Mouse (Mus musculus): ENCODE measurements around the gene Bag5. TPM values are rescaled to one million over a fixed set of nuclear protein-coding genes. Genes with fewer than 3 reads are reported as not detected.

Bag5 gene
- polyA plus RNA-seq, 1 experiment from 2014 or later: 65.5 TPM

- Histone ChIP-seq H3K27me3 (ENCODE audit: control insufficient read depth, insufficient read depth, low read length) (no peaks in the 10 kb centered on the region), H3K27ac (peak overlapping the region; percentile 86), H3K9ac (peak overlapping the region; percentile 25; the same call in 1 of the 2 replicates), H3K4me2 (replicated peaks) (peak overlapping the region; percentile 26), H3K9me3 (ENCODE audit: control insufficient read depth, low read length) (no peaks in the 10 kb centered on the region), H3K36me3 (replicated peaks; ENCODE audit: control insufficient read depth, insufficient read depth) (no peaks in the 10 kb centered on the region), H3K4me1 (replicated peaks; ENCODE audit: control insufficient read depth, insufficient read depth, low read length) (peaks cover 45% of the 10 kb centered on the region), H3K4me3 (replicated peaks; ENCODE audit: low read length) (no peak overlapping the region)
- 26% methylated on average over 13 of the region's 13 CpGs for WGBS
- ATAC-seq (ENCODE audit: low FRiP score) (peak; percentile 55), DNase-seq (ENCODE audit: low spot score) (no peak)
These were observed 17.9 kb downstream of the Bag5 start for GRCm38 (mm10) chr12:111694880-111695804.

GRCm38 (mm10) chr12:111694271-111694781, 18.7 kb downstream of the Bag5 start:
- Histone ChIP-seq H3K9ac (peak overlapping the region; percentile 25; the same call in 1 of the 2 replicates), H3K36me3 (replicated peaks; ENCODE audit: control insufficient read depth, insufficient read depth) (no peaks in the 10 kb centered on the region), H3K4me3 (replicated peaks; ENCODE audit: low read length) (no peak overlapping the region), H3K4me2 (replicated peaks) (peak overlapping the region; percentile 26), H3K4me1 (replicated peaks; ENCODE audit: control insufficient read depth, insufficient read depth, low read length) (peaks cover 49% of the 10 kb centered on the region), H3K9me3 (ENCODE audit: control insufficient read depth, low read length) (no peaks in the 10 kb centered on the region), H3K27ac (peak overlapping the region; percentile 86), H3K27me3 (ENCODE audit: control insufficient read depth, insufficient read depth, low read length) (no peaks in the 10 kb centered on the region)
- DNase-seq (ENCODE audit: low spot score): no peak
- peak; percentile 33 for ATAC-seq (ENCODE audit: low FRiP score)
- WGBS: 3% methylated on average over 12 of the region's 12 CpGs

DNA sequence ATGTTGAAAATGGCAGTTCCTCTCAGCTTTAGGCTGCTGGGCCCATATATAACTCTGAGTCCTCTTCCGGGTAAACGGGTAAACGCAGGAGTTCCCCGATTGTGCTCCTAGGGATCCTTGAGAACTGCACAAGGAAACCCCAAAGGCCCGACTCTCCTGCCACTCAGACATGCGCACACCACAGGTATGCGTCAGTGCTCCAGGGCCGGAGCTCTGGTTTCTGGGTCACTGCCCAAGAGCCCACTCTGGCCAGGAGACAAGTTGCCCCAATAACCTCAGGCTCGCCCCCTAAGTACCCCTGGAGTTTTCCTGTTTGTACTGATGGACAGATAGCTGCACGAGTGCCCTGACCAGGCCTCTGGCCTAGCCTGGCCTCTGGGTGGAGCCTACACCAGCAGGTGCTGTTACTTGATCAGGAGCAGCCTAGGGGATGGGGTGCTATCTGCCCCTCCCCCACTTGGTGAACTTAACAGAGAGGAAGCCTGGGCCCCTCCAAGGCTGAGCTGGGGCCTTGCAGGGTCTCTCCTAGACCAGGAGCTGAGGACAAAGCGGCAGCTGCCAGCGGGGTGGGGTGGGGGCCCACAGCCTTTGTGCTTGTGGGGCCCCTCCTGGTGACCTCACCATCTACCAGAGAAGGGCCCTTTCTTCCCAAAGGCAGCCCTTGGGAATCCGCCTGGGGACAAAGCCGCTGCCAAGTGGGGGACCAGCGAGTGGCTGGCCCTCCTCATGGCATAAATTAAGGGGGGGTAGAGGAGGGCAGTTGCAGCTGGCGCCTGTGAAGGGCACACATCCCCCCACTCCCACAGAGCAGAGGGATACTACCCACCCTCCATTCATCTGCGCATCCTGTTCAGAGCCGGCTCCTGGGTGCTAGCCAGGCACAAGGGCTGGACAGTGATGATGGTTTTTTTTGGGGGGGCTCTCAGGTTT, 19.5 kb downstream of the Bag5 start:
- DNase-seq (ENCODE audit: low spot score) (peak; percentile 66), ATAC-seq (ENCODE audit: low FRiP score) (peak; percentile 81)
- Histone ChIP-seq H3K9me3 (ENCODE audit: control insufficient read depth, low read length) (no peaks in the 10 kb centered on the region), H3K36me3 (replicated peaks; ENCODE audit: control insufficient read depth, insufficient read depth) (no peaks in the 10 kb centered on the region), H3K9ac (peak overlapping the region; percentile 10), H3K4me3 (replicated peaks; ENCODE audit: low read length) (no peak overlapping the region), H3K27me3 (ENCODE audit: control insufficient read depth, insufficient read depth, low read length) (no peaks in the 10 kb centered on the region), H3K4me1 (replicated peaks; ENCODE audit: control insufficient read depth, insufficient read depth, low read length) (peaks cover 49% of the 10 kb centered on the region), H3K4me2 (replicated peaks) (peak overlapping the region; percentile 26), H3K27ac (peak overlapping the region; percentile 86)
- WGBS: 10% methylated on average over 18 of the region's 18 CpGs

DNA sequence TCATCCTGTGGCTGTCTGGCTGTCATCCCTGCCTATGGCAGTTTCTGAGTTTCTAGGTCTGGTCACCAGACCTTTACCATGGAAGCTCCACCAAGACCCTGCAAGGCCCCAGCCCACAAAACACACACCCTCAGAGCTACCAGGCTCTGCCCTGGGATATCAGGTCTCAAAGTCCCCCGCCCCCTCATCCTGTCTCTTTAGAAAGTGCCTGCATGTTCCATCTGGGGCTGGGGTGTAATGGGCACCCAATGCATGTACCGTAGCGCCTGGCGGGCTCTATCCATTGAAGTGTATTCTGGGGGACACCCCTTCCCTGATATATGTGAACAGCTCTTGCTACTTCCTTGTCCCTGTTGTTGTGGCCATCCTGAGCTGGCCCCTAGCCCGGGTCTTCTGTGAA, 20.2 kb downstream of the Bag5 start:
- no peak overlapping the region for H3K4me3 ChIP-seq (replicated peaks; ENCODE audit: low read length)
- no peaks in the 10 kb centered on the region for H3K36me3 ChIP-seq (replicated peaks; ENCODE audit: control insufficient read depth, insufficient read depth)
- no peak overlapping the region for H3K4me2 ChIP-seq (replicated peaks)
- no peak overlapping the region; the same call in 1 of the 2 replicates for H3K9ac ChIP-seq
- no peak for ATAC-seq (ENCODE audit: low FRiP score)
- no peaks in the 10 kb centered on the region for H3K9me3 ChIP-seq (ENCODE audit: control insufficient read depth, low read length)
- peaks cover 52% of the 10 kb centered on the region for H3K4me1 ChIP-seq (replicated peaks; ENCODE audit: control insufficient read depth, insufficient read depth, low read length)
- no peaks in the 10 kb centered on the region for H3K27me3 ChIP-seq (ENCODE audit: control insufficient read depth, insufficient read depth, low read length)
- no peak for DNase-seq (ENCODE audit: low spot score)
- peak overlapping the region; percentile 86 for H3K27ac ChIP-seq
- 58% methylated on average over 5 of the region's 5 CpGs for WGBS

DNA sequence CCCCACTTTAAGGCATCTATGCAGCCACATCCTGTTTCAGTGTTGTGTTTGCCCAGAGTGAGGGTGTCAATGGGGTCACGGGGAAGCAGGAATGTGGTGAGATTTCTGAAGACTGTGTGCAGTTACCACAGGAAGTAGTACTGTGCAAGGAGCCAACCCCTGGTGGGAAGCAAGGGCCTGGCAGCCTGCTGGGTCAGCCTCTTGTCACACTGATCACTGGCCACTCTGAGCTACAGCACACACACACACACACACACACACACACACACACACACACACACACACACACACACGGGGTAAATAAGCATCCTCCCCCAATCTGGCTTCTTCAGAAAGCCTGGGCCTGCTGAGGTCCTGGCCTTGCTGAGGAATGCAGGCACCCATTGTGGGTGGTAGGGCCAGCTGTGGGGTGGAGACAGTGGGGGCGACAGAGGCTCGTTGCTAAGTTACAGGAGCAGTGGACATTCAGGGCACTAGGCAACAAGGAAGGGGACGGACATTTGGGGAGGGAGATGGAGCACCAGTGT, 21.6 kb downstream of the Bag5 start:
- Histone ChIP-seq H3K36me3 (replicated peaks; ENCODE audit: control insufficient read depth, insufficient read depth) (no peaks in the 10 kb centered on the region), H3K4me2 (replicated peaks) (no peak overlapping the region), H3K27ac (peak overlapping the region; percentile 86), H3K4me1 (replicated peaks; ENCODE audit: control insufficient read depth, insufficient read depth, low read length) (peaks cover 63% of the 10 kb centered on the region), H3K4me3 (replicated peaks; ENCODE audit: low read length) (no peak overlapping the region), H3K9me3 (ENCODE audit: control insufficient read depth, low read length) (no peaks in the 10 kb centered on the region), H3K9ac (no peak overlapping the region), H3K27me3 (ENCODE audit: control insufficient read depth, insufficient read depth, low read length) (no peaks in the 10 kb centered on the region)
- WGBS: 3% methylated on average over 5 of the region's 5 CpGs
- ATAC-seq (ENCODE audit: low FRiP score) (peak; percentile 44), DNase-seq (ENCODE audit: low spot score) (no peak)

GRCm38 (mm10) chr12:111689426-111689825, 23.6 kb downstream of the Bag5 start:
- no peak for DNase-seq (ENCODE audit: low spot score)
- WGBS: 84% methylated on average over 11 of the region's 11 CpGs
- Histone ChIP-seq H3K27me3 (ENCODE audit: control insufficient read depth, insufficient read depth, low read length) (no peaks in the 10 kb centered on the region), H3K36me3 (replicated peaks; ENCODE audit: control insufficient read depth, insufficient read depth) (no peaks in the 10 kb centered on the region), H3K9me3 (ENCODE audit: control insufficient read depth, low read length) (no peaks in the 10 kb centered on the region), H3K4me1 (replicated peaks; ENCODE audit: control insufficient read depth, insufficient read depth, low read length) (peaks cover 47% of the 10 kb centered on the region), H3K27ac (no peak overlapping the region), H3K4me3 (replicated peaks; ENCODE audit: low read length) (no peak overlapping the region), H3K9ac (no peak overlapping the region), H3K4me2 (replicated peaks) (no peak overlapping the region)
- ATAC-seq (ENCODE audit: low FRiP score): no peak

DNA sequence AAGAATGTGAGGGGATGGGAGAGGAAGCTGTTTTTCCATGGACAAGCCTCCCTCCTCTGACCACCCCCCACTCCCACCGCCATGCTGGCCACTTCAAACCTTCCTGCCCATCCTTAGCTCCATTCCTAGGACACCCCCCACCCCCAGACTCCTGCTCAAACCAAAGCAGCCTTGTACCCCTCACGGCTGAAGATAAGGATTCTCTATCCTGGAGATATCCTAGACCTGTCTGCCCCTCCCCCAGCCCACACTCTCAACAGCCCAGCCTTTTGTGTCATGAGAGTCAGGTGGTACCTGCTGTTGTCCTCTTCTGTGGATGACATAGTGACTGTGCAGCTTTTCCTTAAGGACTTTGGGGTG, 25.0 kb downstream of the Bag5 start:
- Histone ChIP-seq H3K27me3 (ENCODE audit: control insufficient read depth, insufficient read depth, low read length) (no peaks in the 10 kb centered on the region), H3K4me3 (replicated peaks; ENCODE audit: low read length) (no peak overlapping the region), H3K36me3 (replicated peaks; ENCODE audit: control insufficient read depth, insufficient read depth) (no peaks in the 10 kb centered on the region; the same call in 1 of the 2 replicates), H3K4me2 (replicated peaks) (0 out of 2 replicates have a peak overlapping the region, but pooled peaks have one; percentile 2), H3K27ac (peak overlapping the region; percentile 82), H3K9me3 (ENCODE audit: control insufficient read depth, low read length) (no peaks in the 10 kb centered on the region), H3K4me1 (replicated peaks; ENCODE audit: control insufficient read depth, insufficient read depth, low read length) (peaks cover 34% of the 10 kb centered on the region), H3K9ac (no peak overlapping the region)
- ATAC-seq (ENCODE audit: low FRiP score) (no peak), DNase-seq (ENCODE audit: low spot score) (no peak)
- 27% methylated on average over 2 of the region's 2 CpGs for WGBS

DNA sequence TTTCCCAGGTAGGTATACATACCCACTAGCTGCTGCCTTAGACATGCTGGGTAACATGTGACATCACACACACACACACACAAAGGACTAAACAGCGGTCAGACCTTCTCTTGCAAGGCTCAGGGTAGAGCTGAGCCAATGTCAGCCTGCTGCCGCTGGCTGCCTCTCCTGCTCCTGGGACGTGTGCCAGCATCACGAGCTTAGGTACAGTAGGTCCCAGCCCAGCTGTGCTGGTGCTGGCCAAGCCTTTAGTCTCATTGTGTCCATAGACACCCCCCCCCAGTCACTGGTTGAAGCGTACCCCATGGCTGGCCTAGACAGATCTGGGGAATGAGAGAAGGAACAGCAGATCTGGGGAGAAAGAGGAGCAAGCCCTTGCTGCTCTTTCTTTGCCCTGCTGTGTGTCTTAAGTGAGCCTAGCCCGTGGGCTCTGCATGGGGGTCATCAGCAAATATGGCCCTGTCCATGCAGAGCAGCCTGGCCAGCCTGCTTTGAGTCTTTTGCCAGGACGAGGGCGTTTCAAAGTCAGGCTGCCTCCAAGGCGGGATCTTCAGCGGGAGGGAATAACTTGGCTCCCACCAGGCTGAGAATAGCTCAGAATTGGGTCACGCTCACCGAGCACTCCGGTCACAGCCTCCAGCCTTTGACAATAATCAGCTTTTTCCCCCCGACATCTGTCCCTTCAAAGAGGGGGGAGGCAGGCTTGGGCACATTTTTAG, 25.5 kb downstream of the Bag5 start:
- DNase-seq (ENCODE audit: low spot score) (peak; percentile 59), ATAC-seq (ENCODE audit: low FRiP score) (peak; percentile 57)
- Histone ChIP-seq H3K27ac (peak overlapping the region; percentile 82), H3K4me2 (replicated peaks) (0 out of 2 replicates have a peak overlapping the region, but pooled peaks have one; percentile 2), H3K36me3 (replicated peaks; ENCODE audit: control insufficient read depth, insufficient read depth) (peaks cover 3% of the 10 kb centered on the region; the same call in 1 of the 2 replicates), H3K27me3 (ENCODE audit: control insufficient read depth, insufficient read depth, low read length) (no peaks in the 10 kb centered on the region), H3K4me1 (replicated peaks; ENCODE audit: control insufficient read depth, insufficient read depth, low read length) (peaks cover 28% of the 10 kb centered on the region), H3K9ac (peak overlapping the region; percentile 45), H3K4me3 (replicated peaks; ENCODE audit: low read length) (no peak overlapping the region), H3K9me3 (ENCODE audit: control insufficient read depth, low read length) (no peaks in the 10 kb centered on the region)
- 12% methylated on average over 14 of the region's 14 CpGs for WGBS

All from hindbrain, embryonic 14.5 days (tissue).